Mouse (Mus musculus): ENCODE measurements at regions not wholly inside any gene's neighbourhood (a gene's known extent, or its start where the extent isn't known, plus 50 kb on each side); places are given as distances from the start of the nearest gene placed in this dataset.

DNA sequence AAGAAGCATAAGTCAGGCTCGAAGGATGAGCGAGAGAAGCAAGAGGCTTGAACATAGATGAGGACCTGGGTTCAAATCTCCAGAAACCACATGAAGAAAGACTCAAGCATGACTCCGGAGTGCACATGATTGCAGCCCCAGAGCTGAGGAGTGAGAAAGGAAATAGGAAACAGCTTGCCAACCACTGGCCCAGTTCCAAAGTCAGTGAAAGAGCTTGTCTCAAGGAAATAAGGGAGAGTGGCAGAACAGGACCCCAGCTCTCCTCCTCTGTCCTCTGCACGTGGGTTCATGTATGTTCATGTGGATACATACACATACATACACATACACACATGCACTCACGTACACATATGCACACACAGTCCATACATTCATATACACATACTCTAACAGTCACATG lies 156.9 kb upstream of the Spred2 start:
- 89% methylated on average over 5 of the region's 5 CpGs for WGBS
- no peaks in the 10 kb centered on the region for H3K27me3 ChIP-seq

DNA sequence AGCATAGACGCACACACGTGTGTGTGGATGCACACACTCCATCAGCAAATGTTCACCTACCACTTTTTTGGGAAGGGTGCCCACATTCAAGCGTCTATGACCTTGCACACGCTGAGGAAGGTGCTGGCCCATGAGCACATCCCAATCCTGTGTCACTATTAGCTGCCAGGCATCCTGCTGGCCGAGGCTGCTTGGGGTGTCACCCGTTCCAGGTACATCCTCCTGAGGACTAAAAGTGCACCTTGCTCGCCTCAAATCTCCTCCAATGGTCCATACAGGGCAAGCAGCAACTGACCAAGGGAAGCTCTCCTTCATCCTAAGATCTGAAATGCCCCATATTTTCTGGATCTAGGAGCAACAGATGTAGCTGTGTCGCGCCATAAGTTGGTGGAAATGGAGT lies 156.3 kb upstream of the Spred2 start:
- Histone ChIP-seq H3K9ac (no peak overlapping the region), H3K4me3 (no peak overlapping the region), H3K27me3 (no peaks in the 10 kb centered on the region), H3K9me3 (no peaks in the 10 kb centered on the region), H3K36me3 (no peaks in the 10 kb centered on the region), H3K4me2 (no peak overlapping the region), H3K27ac (replicated peaks) (no peak overlapping the region), H3K4me1 (replicated peaks) (peaks cover 16% of the 10 kb centered on the region; the same call in 1 of the 2 replicates)
- no peak for ATAC-seq (ENCODE audit: low read depth)
- WGBS: 92% methylated on average over 9 of the region's 9 CpGs

More for the DNA sequence above, 156.9 kb upstream of the Spred2 start:
- H3K36me3 ChIP-seq: no peaks in the 10 kb centered on the region
- H3K9ac ChIP-seq: no peak overlapping the region
- ATAC-seq (ENCODE audit: low read depth): no peak
- no peak overlapping the region for H3K4me3 ChIP-seq
- no peak overlapping the region for H3K4me2 ChIP-seq
- H3K27ac ChIP-seq (replicated peaks): no peak overlapping the region
- peaks cover 16% of the 10 kb centered on the region; the same call in 1 of the 2 replicates for H3K4me1 ChIP-seq (replicated peaks)
- no peaks in the 10 kb centered on the region for H3K9me3 ChIP-seq

DNA sequence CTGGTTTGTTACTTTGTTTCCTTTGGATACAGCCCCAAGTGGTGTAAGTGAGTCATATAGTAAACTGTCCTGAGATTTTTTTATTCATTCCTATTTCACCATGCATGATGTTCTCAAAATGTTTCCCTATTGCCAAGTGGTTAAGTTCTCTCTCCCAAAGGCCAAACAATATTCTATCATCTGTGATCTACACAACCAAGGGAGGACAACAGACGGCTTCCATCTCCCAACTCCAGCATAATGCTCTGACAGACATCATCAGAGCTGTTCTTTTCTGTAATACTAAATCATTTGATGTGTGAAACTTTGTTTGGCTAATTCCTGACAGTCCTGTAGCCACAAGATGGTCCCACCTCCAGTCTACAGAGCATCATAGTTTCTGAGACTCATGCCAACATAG lies 155.2 kb upstream of the Spred2 start:
- no peak overlapping the region for H3K4me3 ChIP-seq
- H3K27me3 ChIP-seq: no peaks in the 10 kb centered on the region
- 92% methylated on average over 1 of the region's 1 CpGs for WGBS
- no peak overlapping the region for H3K27ac ChIP-seq (replicated peaks)
- no peak overlapping the region for H3K4me2 ChIP-seq
- no peak for ATAC-seq (ENCODE audit: low read depth)
- H3K4me1 ChIP-seq (replicated peaks): peaks cover 11% of the 10 kb centered on the region; the same call in 1 of the 2 replicates
- no peaks in the 10 kb centered on the region for H3K36me3 ChIP-seq
- H3K9me3 ChIP-seq: no peaks in the 10 kb centered on the region
- no peak overlapping the region for H3K9ac ChIP-seq

DNA sequence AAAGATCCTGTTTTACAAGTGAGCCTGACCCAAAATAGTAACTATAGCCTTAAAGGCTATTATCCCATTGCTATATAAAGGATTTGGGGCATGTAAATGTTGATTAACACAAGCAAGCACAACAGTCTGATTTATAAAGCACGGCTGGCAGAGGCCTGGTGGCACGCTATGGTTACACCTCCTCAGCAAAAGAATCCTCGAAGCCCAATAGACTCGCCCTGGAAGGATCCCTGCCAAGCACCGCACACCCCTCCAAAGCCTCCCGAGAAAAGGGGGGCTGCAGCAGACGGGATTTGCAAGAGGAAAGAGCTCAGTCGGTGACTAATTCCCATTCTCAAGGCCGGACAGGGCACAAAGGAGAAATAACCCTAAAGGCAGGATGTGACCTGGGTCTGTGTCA lies 150.2 kb upstream of the Spred2 start:
- H3K4me2 ChIP-seq: no peak overlapping the region

DNA sequence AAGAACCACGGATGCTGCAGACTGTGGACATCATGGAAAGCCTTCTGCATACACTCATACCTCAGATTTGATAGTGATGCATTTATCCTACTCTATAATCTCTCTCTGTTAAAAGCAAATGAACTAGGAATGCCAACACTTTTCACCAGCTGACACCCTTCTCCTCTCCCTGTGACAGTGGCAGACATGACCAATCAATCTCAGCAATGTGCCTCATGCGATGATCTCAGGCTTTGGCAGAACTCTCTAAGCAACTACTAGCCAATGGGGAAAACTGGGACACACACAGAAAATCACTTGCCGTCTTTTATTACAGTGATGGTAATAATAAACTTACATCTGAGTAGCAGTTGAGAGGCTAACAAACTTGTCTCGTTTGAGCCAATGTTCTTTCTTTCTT lies 148.4 kb upstream of the Spred2 start:
- Histone ChIP-seq H3K36me3 (no peaks in the 10 kb centered on the region), H3K4me1 (replicated peaks) (peaks cover 6% of the 10 kb centered on the region; the same call in 1 of the 2 replicates), H3K9ac (no peak overlapping the region), H3K4me3 (no peak overlapping the region), H3K9me3 (no peaks in the 10 kb centered on the region), H3K27me3 (no peaks in the 10 kb centered on the region), H3K4me2 (no peak overlapping the region), H3K27ac (replicated peaks) (no peak overlapping the region)
- 90% methylated on average over 4 of the region's 4 CpGs for WGBS
- ATAC-seq (ENCODE audit: low read depth): no peak

More for the DNA sequence above, 150.2 kb upstream of the Spred2 start:
- Histone ChIP-seq H3K36me3 (no peaks in the 10 kb centered on the region), H3K4me1 (replicated peaks) (peaks cover 6% of the 10 kb centered on the region; the same call in 1 of the 2 replicates), H3K4me3 (no peak overlapping the region), H3K9ac (no peak overlapping the region), H3K9me3 (no peaks in the 10 kb centered on the region), H3K27ac (replicated peaks) (no peak overlapping the region), H3K27me3 (no peaks in the 10 kb centered on the region)
- ATAC-seq (ENCODE audit: low read depth): peak; percentile 69
- WGBS: 19% methylated on average over 9 of the region's 9 CpGs

DNA sequence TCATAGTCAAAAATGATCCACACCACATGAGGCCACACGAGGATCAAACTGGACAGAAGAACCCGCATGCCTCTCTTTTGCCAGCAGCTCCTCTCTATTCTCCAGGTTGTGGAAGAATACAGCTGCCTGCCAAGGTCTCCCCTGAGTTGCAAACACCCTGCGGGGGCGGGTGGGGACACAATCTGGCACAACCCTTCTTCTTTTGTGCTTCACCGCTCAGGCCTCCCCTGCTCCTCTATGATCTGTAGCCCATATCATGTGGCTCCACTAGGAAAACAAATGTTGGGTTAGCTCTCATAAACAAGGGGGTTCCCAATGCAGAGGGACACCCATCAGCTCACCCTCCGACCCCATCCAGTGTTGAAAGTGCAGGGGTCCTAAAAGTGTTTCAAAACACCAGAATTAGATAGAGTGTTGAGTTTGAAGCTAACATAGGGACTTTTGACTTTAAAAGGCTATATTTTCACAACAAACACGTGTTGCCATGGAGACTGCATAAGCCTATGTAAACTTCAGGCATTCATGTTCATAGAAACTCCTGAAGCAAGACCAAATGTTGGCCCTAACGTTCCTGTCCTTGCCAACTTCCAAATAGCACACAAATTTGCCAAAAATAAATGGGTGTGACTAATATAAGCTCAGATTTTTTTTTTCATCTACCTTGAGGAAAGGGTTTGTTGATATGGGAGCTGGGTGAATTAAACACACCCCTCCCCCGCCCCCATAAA lies 147.5 kb upstream of the Spred2 start:
- no peak for ATAC-seq (ENCODE audit: low read depth)
- Histone ChIP-seq H3K27ac (replicated peaks) (no peak overlapping the region), H3K4me2 (no peak overlapping the region), H3K4me1 (replicated peaks) (peaks cover 6% of the 10 kb centered on the region; the same call in 1 of the 2 replicates), H3K9me3 (no peaks in the 10 kb centered on the region), H3K36me3 (no peaks in the 10 kb centered on the region), H3K27me3 (no peaks in the 10 kb centered on the region), H3K4me3 (no peak overlapping the region), H3K9ac (no peak overlapping the region)
- WGBS: 82% methylated on average over 9 of the region's 9 CpGs

DNA sequence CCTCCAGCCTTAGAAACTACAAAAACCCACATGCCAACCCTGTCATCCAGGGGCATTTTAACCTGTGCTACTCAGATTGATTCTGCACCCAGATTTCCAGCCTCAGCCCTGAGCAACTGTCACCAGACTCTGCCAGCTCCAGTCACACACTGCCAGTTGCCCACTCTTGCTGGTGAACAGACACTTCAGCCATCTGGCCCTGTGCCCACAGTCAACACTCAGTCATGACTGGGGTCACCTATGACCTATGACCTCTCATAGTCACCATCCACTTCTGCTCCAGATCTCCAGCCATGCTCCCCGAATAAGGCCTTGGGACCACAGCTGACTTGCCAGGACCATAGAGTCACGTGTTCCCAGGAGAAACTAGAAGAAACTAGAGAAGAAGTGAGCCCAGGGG lies 146.0 kb upstream of the Spred2 start:
- Histone ChIP-seq H3K4me2 (no peak overlapping the region), H3K9me3 (no peaks in the 10 kb centered on the region), H3K9ac (no peak overlapping the region), H3K36me3 (no peaks in the 10 kb centered on the region), H3K4me3 (no peak overlapping the region), H3K4me1 (replicated peaks) (peaks cover 6% of the 10 kb centered on the region; the same call in 1 of the 2 replicates), H3K27me3 (no peaks in the 10 kb centered on the region), H3K27ac (replicated peaks) (no peak overlapping the region)
- WGBS: 89% methylated on average over 2 of the region's 2 CpGs
- no peak for ATAC-seq (ENCODE audit: low read depth)

DNA sequence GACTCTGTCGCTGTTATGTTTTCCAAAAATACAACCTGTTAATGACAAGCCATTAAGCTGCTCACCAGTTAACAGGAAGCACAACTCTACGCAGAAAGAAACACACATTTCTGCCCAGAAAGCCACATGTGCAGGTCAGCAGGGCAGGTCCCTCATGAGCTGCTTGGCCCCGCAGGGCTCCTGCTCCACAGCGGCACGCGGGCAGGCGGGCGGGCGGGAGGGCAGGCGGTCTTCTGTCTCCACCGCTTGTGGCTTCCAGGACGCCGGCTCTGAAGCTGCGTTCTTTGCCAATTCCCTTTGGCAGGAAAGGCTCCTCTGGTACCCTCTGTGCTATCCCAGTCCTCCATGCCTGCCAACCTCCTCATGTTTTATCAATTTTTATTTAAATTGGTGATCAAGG lies 139.1 kb upstream of the Spred2 start:
- WGBS: 49% methylated on average over 14 of the region's 14 CpGs
- Histone ChIP-seq H3K4me2 (no peak overlapping the region), H3K4me1 (replicated peaks) (no peaks in the 10 kb centered on the region), H3K27ac (replicated peaks) (no peak overlapping the region), H3K36me3 (no peaks in the 10 kb centered on the region), H3K27me3 (no peaks in the 10 kb centered on the region), H3K9me3 (no peaks in the 10 kb centered on the region), H3K9ac (no peak overlapping the region), H3K4me3 (no peak overlapping the region)
- ATAC-seq (ENCODE audit: low read depth): no peak

DNA sequence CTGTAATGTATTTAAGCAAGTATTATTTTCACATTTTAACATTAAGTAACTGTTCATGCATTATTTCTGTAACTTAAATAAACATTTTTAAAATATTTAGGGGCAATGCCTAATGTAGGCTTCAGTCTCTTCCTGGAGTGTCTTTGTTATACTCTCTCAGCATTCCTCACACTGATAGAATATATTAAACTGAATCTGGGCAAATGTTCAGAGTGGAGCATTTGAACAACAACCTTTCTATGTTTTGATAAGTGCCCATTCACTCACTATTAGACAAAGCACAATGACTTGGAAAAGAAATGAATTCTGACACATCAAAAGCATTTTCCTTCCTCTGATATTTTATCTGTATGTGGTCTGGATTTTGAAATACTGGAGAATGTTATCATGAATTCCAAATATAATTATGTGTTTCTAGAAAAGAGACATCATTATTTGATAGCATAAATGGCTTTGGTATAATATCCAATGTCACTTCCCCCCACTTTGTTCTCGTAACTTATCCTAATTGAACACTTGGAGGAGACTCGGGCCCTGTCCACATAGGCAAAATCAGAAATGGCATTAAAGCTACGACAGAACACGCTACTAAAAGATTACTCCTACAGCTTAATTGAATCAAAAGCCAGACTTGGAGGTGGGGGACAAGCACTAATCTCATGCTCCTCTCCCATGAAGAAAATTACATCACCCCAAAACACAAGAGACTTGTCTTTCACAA lies 127.1 kb upstream of the Spred2 start:
- H3K9me3 ChIP-seq: no peaks in the 10 kb centered on the region
- no peaks in the 10 kb centered on the region for H3K4me1 ChIP-seq (replicated peaks)
- H3K36me3 ChIP-seq: no peaks in the 10 kb centered on the region
- H3K27me3 ChIP-seq: no peaks in the 10 kb centered on the region
- no peak for ATAC-seq (ENCODE audit: low read depth)
- no peak overlapping the region for H3K4me2 ChIP-seq
- H3K27ac ChIP-seq (replicated peaks): no peak overlapping the region
- WGBS: 85% methylated on average over 4 of the region's 4 CpGs
- no peak overlapping the region for H3K4me3 ChIP-seq
- H3K9ac ChIP-seq: no peak overlapping the region

DNA sequence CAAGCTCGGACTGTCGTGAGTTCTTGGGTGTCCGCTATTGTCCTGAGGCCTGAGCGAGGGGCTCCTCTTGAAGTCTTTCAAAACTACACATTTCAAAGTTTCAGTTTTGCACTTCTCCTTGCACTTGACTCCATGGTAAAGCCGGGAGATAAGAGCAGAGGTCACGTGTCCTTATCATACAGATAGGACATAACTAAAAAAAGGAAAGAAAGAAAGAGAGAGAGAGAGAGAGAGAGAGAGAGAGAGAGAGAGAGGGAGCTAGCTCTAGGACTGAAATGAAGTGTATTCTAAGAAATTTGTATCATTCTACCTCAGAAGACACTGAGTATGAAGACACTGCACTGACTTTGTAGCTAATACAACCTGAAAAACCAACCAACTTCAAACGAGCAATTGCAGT lies 114.8 kb upstream of the Spred2 start:
- H3K4me3 ChIP-seq: no peak overlapping the region
- no peak overlapping the region for H3K27ac ChIP-seq (replicated peaks)
- no peak overlapping the region for H3K9ac ChIP-seq
- H3K27me3 ChIP-seq: no peaks in the 10 kb centered on the region
- no peak overlapping the region for H3K4me2 ChIP-seq
- peaks cover 7% of the 10 kb centered on the region; the same call in 1 of the 2 replicates for H3K4me1 ChIP-seq (replicated peaks)
- WGBS: 91% methylated on average over 7 of the region's 7 CpGs
- ATAC-seq (ENCODE audit: low read depth): no peak
- no peaks in the 10 kb centered on the region for H3K9me3 ChIP-seq
- no peaks in the 10 kb centered on the region for H3K36me3 ChIP-seq

DNA sequence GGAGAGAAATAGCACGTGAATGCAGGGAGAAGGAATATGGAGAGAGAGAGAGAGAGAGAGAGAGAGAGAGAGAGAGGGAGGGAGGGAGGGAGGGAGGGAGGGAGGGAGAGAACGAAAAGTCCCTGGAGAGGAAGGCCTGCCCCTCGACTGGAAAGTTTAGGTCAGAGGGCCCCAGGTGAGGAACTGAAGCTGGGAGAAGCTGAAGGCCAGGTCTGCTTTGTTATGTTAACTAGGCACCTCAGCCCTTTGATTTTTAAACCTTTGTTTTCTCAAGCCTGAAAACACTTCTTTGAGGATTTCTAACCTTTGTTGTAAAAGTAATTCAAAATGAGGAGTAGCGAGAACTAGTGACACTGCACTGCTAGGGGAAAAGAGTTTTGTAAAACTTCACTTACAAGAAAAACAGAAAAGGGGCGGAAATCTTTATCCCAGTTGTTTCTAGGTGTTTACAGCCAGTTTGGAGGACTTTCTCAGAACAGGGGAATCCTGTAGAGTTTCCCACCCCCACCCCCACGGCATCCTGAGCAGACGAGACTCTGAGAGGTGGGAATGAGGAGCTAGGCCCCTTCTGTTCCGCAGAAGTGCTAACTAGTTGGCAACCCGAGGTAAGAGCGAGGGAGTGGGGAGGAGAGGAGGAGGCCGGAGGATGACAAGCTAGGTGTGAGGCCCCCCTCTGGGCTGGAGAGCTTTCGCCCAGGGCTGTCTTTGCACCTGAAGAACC lies 112.7 kb upstream of the Spred2 start:
- ATAC-seq (ENCODE audit: low read depth): no peak
- Histone ChIP-seq H3K4me1 (replicated peaks) (peaks cover 7% of the 10 kb centered on the region; the same call in 1 of the 2 replicates), H3K27ac (replicated peaks) (no peak overlapping the region), H3K9ac (no peak overlapping the region), H3K36me3 (no peaks in the 10 kb centered on the region), H3K4me3 (no peak overlapping the region), H3K4me2 (no peak overlapping the region), H3K27me3 (no peaks in the 10 kb centered on the region), H3K9me3 (no peaks in the 10 kb centered on the region)
- WGBS: 25% methylated on average over 11 of the region's 12 CpGs
